In the genomic region with DNA sequence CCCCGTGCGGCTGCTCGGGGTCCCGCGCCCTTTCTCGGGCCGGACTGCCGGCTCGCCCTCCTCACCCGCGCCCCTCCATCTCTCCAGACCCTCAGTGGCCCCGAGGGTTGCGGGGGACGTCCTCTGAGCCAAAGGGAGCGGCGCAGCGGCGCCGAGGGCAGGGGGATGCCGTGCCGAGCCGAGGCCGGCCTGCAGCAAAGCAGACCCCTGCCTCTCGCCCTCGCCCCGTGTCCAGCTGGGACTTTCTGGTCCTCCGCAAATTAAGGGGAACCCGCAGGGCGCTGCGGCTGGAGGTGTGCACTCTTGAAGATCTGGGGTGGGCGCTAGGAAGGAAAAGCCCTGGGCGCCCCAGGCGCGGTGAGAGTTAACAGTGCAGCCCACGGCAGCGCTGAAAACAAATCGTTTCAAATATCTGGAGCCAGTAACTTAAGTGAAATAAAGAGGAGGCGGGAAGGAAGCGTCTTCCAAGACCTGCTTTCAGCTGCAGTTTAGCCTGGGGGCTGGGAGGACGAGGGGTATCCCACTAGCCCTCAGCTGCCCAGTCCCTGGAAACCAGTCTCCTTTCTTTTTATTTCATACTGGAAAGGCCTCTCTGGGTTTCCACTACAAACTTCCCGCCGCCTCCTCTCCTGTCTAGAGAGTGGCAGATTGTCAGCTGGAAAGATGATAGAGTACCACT, we compare ENCODE assay signal across 8 mouse cellular contexts. TPM values are rescaled to one million over a fixed set of nuclear protein-coding genes. Genes with fewer than 3 reads are reported as not detected.
A peak's percentile ranks its signal among the peaks of the same experiment; 100 is the strongest.
DNase-seq lines count a peak whose midpoint lies in the region; ATAC-seq and TF ChIP-seq lines count a peak whose summit lies in the region.

No protein-coding gene starts in this region.

- peak; percentile 44 for DNase-seq in kidney, postnatal 10 days
- DNase-seq in kidney, adult 18-20 months, result no peak
- peak in 1 of 2 experiments; percentile 34 for DNase-seq in heart, adult 2 months
- peak; percentile 46 for DNase-seq in layer of hippocampus, adult 2 months (ENCODE audit: low spot score in 2 of 2)
- DNase-seq in right cerebral cortex, postnatal 4 days, result peak; percentile 56
- DNase-seq in Muller cell, postnatal 12 days (ENCODE audit: inconsistent ontology term), result no peak

- peak overlapping the region; percentile 94 for H3K4me2 ChIP-seq in lung, embryonic 15.5 days

- no peak for TF ChIP-seq CTCF in heart, adult 2 months (IDR thresholded peaks at IDR 0.05)
- 0 out of 2 replicates have a peak, but pooled peaks have one; percentile 14 for TF ChIP-seq CTCF in layer of hippocampus, adult 2 months (conservative IDR thresholded peaks at IDR 0.05)

- ATAC-seq in lung, embryonic 15.5 days (ENCODE audit: borderline replicate concordance, extremely low read depth, low FRiP score, low TSS enrichment), result peak; percentile 64

- H3K9ac ChIP-seq in heart, adult 2 months (ENCODE audit: low read depth, low read length), result peak overlapping the region; percentile 72
- H3K9ac ChIP-seq in lung, embryonic 15.5 days, result peak overlapping the region; percentile 81

- peak overlapping the region; percentile 68 for H3K4me3 ChIP-seq in brown adipose tissue, adult 24 weeks (ENCODE audit: insufficient read depth, low read depth, low read length)
- peak overlapping the region; percentile 46 for H3K4me3 ChIP-seq in heart, adult 2 months
- peak overlapping the region; percentile 70 for H3K4me3 ChIP-seq in layer of hippocampus, adult 2 months
- H3K4me3 ChIP-seq in lung, embryonic 15.5 days, result peak overlapping the region; percentile 82

- no peak for TF ChIP-seq EP300 in heart, adult 2 months (IDR thresholded peaks at IDR 0.05; ENCODE audit: insufficient read depth, low read depth, low read length)

- no peak overlapping the region for H3K27ac ChIP-seq in brown adipose tissue, adult 24 weeks (replicated peaks; ENCODE audit: low read depth, low read length)
- H3K27ac ChIP-seq in heart, adult 2 months, result no peak overlapping the region
- peak overlapping the region; percentile 87 for H3K27ac ChIP-seq in layer of hippocampus, adult 2 months
- H3K27ac ChIP-seq in lung, embryonic 15.5 days, result peak overlapping the region; percentile 91

- WGBS in heart, adult 2 months, result 4% methylated on average over 36 of the region's 42 CpGs
- 2% methylated on average over 33 of the region's 42 CpGs for WGBS in lung, embryonic 15.5 days

- H3K79me2 ChIP-seq in heart, adult 2 months (replicated peaks; ENCODE audit: control insufficient read depth, insufficient read depth, low read length), result no peaks in the 10 kb centered on the region

- H3K4me1 ChIP-seq in brown adipose tissue, adult 24 weeks (ENCODE audit: control insufficient read depth, insufficient read depth, insufficient read length, low read length), result no peaks in the 10 kb centered on the region
- peaks cover 3% of the 10 kb centered on the region; the same call in 1 of the 2 replicates for H3K4me1 ChIP-seq in heart, adult 2 months (ENCODE audit: control insufficient read depth, insufficient read depth, low read length)
- H3K4me1 ChIP-seq in lung, embryonic 15.5 days, result peaks cover 28% of the 10 kb centered on the region

- H3K9me3 ChIP-seq in lung, embryonic 15.5 days, result no peaks in the 10 kb centered on the region

- no peak for TF ChIP-seq POLR2A in heart, adult 2 months (IDR thresholded peaks at IDR 0.05; ENCODE audit: insufficient read depth, low read depth, low read length)

- H3K27me3 ChIP-seq in heart, adult 2 months (ENCODE audit: control insufficient read depth, insufficient read depth, low read length), result peaks cover 10% of the 10 kb centered on the region
- peaks cover 29% of the 10 kb centered on the region for H3K27me3 ChIP-seq in lung, embryonic 15.5 days

- intact Hi-C loops in heart, adult 2 months (cut with DNase I), result loop anchor here (10.0 kb wide), 1 partner anchor 443 kb away; no protein-coding TSS in a partner anchor

- H3K36me3 ChIP-seq in heart, adult 2 months (ENCODE audit: control insufficient read depth, insufficient read depth, low read length), result no peaks in the 10 kb centered on the region
- no peaks in the 10 kb centered on the region for H3K36me3 ChIP-seq in lung, embryonic 15.5 days

RNA-seq across cellular contexts. Expression of a gene that starts 36.9 kb away (rescaled TPM):
- 0.67 and 1.3 TPM in 2 replicates for polyA plus RNA-seq in brown adipose tissue, adult 24 weeks (2012; ENCODE audit: insufficient read depth, insufficient read length, missing spikeins)
- total RNA-seq in heart, adult 2 months (2021), result 1 to 10 TPM; 1.4 to 3.1 TPM
- polyA plus RNA-seq in heart, adult 2 months (2012; rRNA removed), result 2.4 and 3.2 TPM in 2 replicates
- 100 to 1,000 TPM; 108 to 117 TPM for total RNA-seq in layer of hippocampus, adult 2 months (2021)
- 9.3 and 10.5 TPM in 2 replicates for polyA plus RNA-seq in lung, embryonic 15.5 days (2015; fragmentation: Nextera tagmentation; extraction: Ambion mirVana)

Comparison
In these comparisons a context has a peak if more than half of its experiments do, and no peak if none do; other contexts are left out.
1. DNase-seq: peak in kidney, postnatal 10 days (single experiment), layer of hippocampus, adult 2 months (2 of 2) and right cerebral cortex, postnatal 4 days (single experiment); none in kidney, adult 18-20 months (single experiment) and Muller cell, postnatal 12 days (single experiment).
2. H3K27ac ChIP-seq: peak in layer of hippocampus, adult 2 months (single experiment) and lung, embryonic 15.5 days (single experiment); none in brown adipose tissue, adult 24 weeks (single experiment) and heart, adult 2 months (single experiment).
3. Peak in every context shown above with its lines, with median percentiles within 50 percentile points of each other: H3K4me3 ChIP-seq.